Mouse (Mus musculus) neural tube, embryonic 15.5 days (tissue): ENCODE measurements at regions not wholly inside any gene's neighbourhood (a gene's known extent, or its start where the extent isn't known, plus 50 kb on each side); places are given as distances from the start of the nearest gene placed in this dataset.

Experiments
- ATAC-seq: fragments of 200-750 bp; cut with Nextera tagmentation; 2 replicates; pipeline ENCODE4 v1.8.0; 2017; ENCODE audit warnings: mild to moderate bottlenecking, moderate TSS enrichment, moderate library complexity; ENCODE audit not compliant: low FRiP score
- H3K27ac ChIP-seq: fragments of 300-500 bp; sonication (generic); replicated peaks from 2 replicates; pipeline ENCODE4 v1.5.1; 2015; ENCODE audit warnings: mild to moderate bottlenecking, inconsistent platforms
- H3K27me3 ChIP-seq: fragments of 300-500 bp; sonication (generic); replicated peaks from 2 replicates; pipeline ENCODE4 v1.6.1; 2015; ENCODE audit warnings: inconsistent platforms
- H3K36me3 ChIP-seq: fragments of 300-500 bp; sonication (generic); 2 replicates; pipeline ENCODE4 v1.6.1; 2015; ENCODE audit warnings: inconsistent platforms
- H3K4me1 ChIP-seq: fragments of 300-500 bp; sonication (generic); 2 replicates; pipeline ENCODE4 v1.6.1; 2015; ENCODE audit warnings: inconsistent platforms
- H3K4me2 ChIP-seq: fragments of 300-500 bp; sonication (generic); 2 replicates; pipeline ENCODE4 v1.6.1; 2015; ENCODE audit warnings: inconsistent platforms, mild to moderate bottlenecking, moderate library complexity
- H3K4me3 ChIP-seq: fragments of 300-500 bp; sonication (generic); replicated peaks from 2 replicates; pipeline ENCODE4 v1.5.1; 2015; ENCODE audit warnings: mild to moderate bottlenecking, inconsistent platforms
- H3K9ac ChIP-seq: fragments of 300-500 bp; sonication (generic); replicated peaks from 2 replicates; pipeline ENCODE4 v1.6.1; 2015; ENCODE audit warnings: mild to moderate bottlenecking, inconsistent platforms
- H3K9me3 ChIP-seq: fragments of 300-500 bp; sonication (generic); replicated peaks from 2 replicates; pipeline ENCODE4 v1.6.1; 2016; ENCODE audit warnings: inconsistent platforms
- WGBS: fragments of 180-500 bp; shearing (Covaris S2); methylation state at CpG from one replicate; pipeline ENCODE4 v1.1.7; 2015; ENCODE audit warnings: mixed read lengths; 5-methylcytosine and 5-hydroxymethylcytosine counted together

- H3K27me3 ChIP-seq, result no peaks in the 10 kb centered on the region
- WGBS, result 82% methylated on average over 4 of the region's 4 CpGs
- H3K9ac ChIP-seq, result no peak overlapping the region
- no peak overlapping the region for H3K4me3 ChIP-seq
- no peaks in the 10 kb centered on the region for H3K4me1 ChIP-seq
- no peaks in the 10 kb centered on the region for H3K36me3 ChIP-seq
- H3K9me3 ChIP-seq, result no peaks in the 10 kb centered on the region
- ATAC-seq, result no peak
- no peak overlapping the region for H3K27ac ChIP-seq
- no peak overlapping the region for H3K4me2 ChIP-seq
These were observed 391.2 kb upstream of the Tyrp1 start for GRCm38 (mm10) chr4:80442711-80443110.

DNA sequence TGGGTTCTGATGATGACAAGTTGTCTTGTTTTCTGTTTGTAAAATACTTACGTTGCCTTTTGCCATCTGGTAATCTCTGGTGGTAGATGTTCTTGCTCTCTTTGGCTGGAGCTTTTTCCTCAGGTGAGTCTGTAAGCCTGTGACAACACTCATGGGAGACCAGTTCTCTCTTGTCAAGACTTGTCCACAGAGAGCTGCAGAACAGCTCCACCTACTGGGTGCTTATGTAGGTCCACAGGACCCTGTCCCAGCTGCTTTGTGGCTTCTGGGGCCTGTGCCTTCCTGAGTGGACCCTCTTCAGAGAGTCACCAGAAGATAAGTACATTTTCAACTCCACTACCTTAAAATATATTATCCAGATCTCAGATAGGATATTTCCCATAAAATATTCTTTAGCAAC is 370.3 kb upstream of the Tyrp1 start:
- 89% methylated on average over 1 of the region's 1 CpGs for WGBS
- no peaks in the 10 kb centered on the region for H3K27me3 ChIP-seq
- H3K9ac ChIP-seq, result no peak overlapping the region
- H3K4me2 ChIP-seq, result no peak overlapping the region
- ATAC-seq, result no peak
- no peak overlapping the region for H3K4me3 ChIP-seq
- H3K4me1 ChIP-seq, result no peaks in the 10 kb centered on the region
- H3K9me3 ChIP-seq, result no peaks in the 10 kb centered on the region; the same call in 1 of the 2 replicates
- H3K27ac ChIP-seq, result no peak overlapping the region
- no peaks in the 10 kb centered on the region for H3K36me3 ChIP-seq

- Histone ChIP-seq H3K36me3 (no peaks in the 10 kb centered on the region), H3K9ac (no peak overlapping the region), H3K27me3 (no peaks in the 10 kb centered on the region), H3K27ac (no peak overlapping the region), H3K4me3 (no peak overlapping the region), H3K4me1 (no peaks in the 10 kb centered on the region), H3K9me3 (no peaks in the 10 kb centered on the region), H3K4me2 (no peak overlapping the region)
- 83% methylated on average over 4 of the region's 4 CpGs for WGBS
- ATAC-seq, result no peak
These were observed 358.0 kb upstream of the Tyrp1 start for GRCm38 (mm10) chr4:80475736-80476478.

GRCm38 (mm10) chr4:80515087-80515486 is 318.8 kb upstream of the Tyrp1 start:
- Histone ChIP-seq H3K36me3 (no peaks in the 10 kb centered on the region), H3K27me3 (no peaks in the 10 kb centered on the region), H3K4me3 (no peak overlapping the region), H3K9me3 (no peaks in the 10 kb centered on the region), H3K4me1 (no peaks in the 10 kb centered on the region; the same call in 1 of the 2 replicates), H3K9ac (no peak overlapping the region), H3K27ac (no peak overlapping the region), H3K4me2 (no peak overlapping the region)
- 45% methylated on average over 2 of the region's 2 CpGs for WGBS
- no peak for ATAC-seq

- Histone ChIP-seq H3K9ac (0 out of 2 replicates have a peak overlapping the region, but pooled peaks have one; percentile 26), H3K4me1 (no peaks in the 10 kb centered on the region; the same call in 1 of the 2 replicates), H3K27me3 (no peaks in the 10 kb centered on the region), H3K36me3 (no peaks in the 10 kb centered on the region), H3K4me3 (no peak overlapping the region), H3K27ac (no peak overlapping the region), H3K9me3 (no peaks in the 10 kb centered on the region), H3K4me2 (peak overlapping the region; percentile 45)
- ATAC-seq, result no peak
- 31% methylated on average over 12 of the region's 12 CpGs for WGBS
These were observed 316.2 kb upstream of the Tyrp1 start for GRCm38 (mm10) chr4:80517476-80518285.

DNA sequence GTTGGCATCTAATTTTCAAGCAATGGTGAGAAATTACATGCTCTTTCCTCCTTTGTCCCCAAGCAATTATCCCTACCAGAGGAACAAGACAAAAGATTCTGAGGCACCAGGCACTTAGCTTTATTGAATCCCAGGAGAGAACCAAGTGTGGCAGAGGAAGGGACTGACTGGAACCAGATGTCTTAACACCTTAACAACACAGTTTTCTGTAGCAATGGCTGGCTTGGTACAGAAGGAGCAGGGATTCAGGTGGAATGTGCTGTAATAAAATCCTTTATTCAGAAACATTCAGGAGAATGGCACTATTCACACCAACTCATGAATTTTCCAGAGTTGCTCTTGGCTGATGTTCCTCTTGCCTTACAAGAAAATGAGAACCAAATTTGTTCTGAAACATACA is 315.3 kb upstream of the Tyrp1 start:
- H3K4me1 ChIP-seq, result no peaks in the 10 kb centered on the region; the same call in 1 of the 2 replicates
- no peak overlapping the region for H3K9ac ChIP-seq
- no peaks in the 10 kb centered on the region for H3K36me3 ChIP-seq
- H3K4me3 ChIP-seq, result no peak overlapping the region
- H3K27ac ChIP-seq, result no peak overlapping the region
- no peak overlapping the region for H3K4me2 ChIP-seq
- no peaks in the 10 kb centered on the region for H3K9me3 ChIP-seq
- H3K27me3 ChIP-seq, result no peaks in the 10 kb centered on the region
- ATAC-seq, result no peak

GRCm38 (mm10) chr4:80539854-80540253 is 294.1 kb upstream of the Tyrp1 start:
- Histone ChIP-seq H3K4me3 (no peak overlapping the region), H3K36me3 (no peaks in the 10 kb centered on the region), H3K4me1 (no peaks in the 10 kb centered on the region), H3K4me2 (no peak overlapping the region), H3K9me3 (no peaks in the 10 kb centered on the region), H3K27ac (no peak overlapping the region), H3K27me3 (no peaks in the 10 kb centered on the region), H3K9ac (no peak overlapping the region)
- ATAC-seq, result no peak
- WGBS, result 83% methylated on average over 4 of the region's 4 CpGs

GRCm38 (mm10) chr4:80545086-80545485 is 288.8 kb upstream of the Tyrp1 start:
- WGBS, result 86% methylated on average over 3 of the region's 3 CpGs
- no peak for ATAC-seq

GRCm38 (mm10) chr4:80589438-80589837 is 244.5 kb upstream of the Tyrp1 start:
- H3K4me3 ChIP-seq, result no peak overlapping the region
- ATAC-seq, result no peak

More at GRCm38 (mm10) chr4:80545086-80545485, 288.8 kb upstream of the Tyrp1 start:
- H3K4me3 ChIP-seq, result no peak overlapping the region
- H3K9me3 ChIP-seq, result no peaks in the 10 kb centered on the region
- H3K9ac ChIP-seq, result no peak overlapping the region
- H3K27me3 ChIP-seq, result no peaks in the 10 kb centered on the region
- no peaks in the 10 kb centered on the region for H3K36me3 ChIP-seq
- no peak overlapping the region for H3K27ac ChIP-seq
- no peak overlapping the region for H3K4me2 ChIP-seq
- no peaks in the 10 kb centered on the region for H3K4me1 ChIP-seq

GRCm38 (mm10) chr4:80628271-80628670 is 205.7 kb upstream of the Tyrp1 start:
- Histone ChIP-seq H3K4me2 (no peak overlapping the region), H3K36me3 (no peaks in the 10 kb centered on the region), H3K9me3 (no peaks in the 10 kb centered on the region), H3K27ac (no peak overlapping the region), H3K9ac (no peak overlapping the region), H3K27me3 (no peaks in the 10 kb centered on the region), H3K4me3 (no peak overlapping the region), H3K4me1 (no peaks in the 10 kb centered on the region)
- 81% methylated on average over 4 of the region's 4 CpGs for WGBS
- no peak for ATAC-seq

More at GRCm38 (mm10) chr4:80589438-80589837, 244.5 kb upstream of the Tyrp1 start:
- no peaks in the 10 kb centered on the region for H3K9me3 ChIP-seq
- no peaks in the 10 kb centered on the region for H3K27me3 ChIP-seq
- WGBS, result 83% methylated on average over 4 of the region's 4 CpGs
- no peaks in the 10 kb centered on the region for H3K4me1 ChIP-seq
- H3K4me2 ChIP-seq, result no peak overlapping the region
- no peak overlapping the region for H3K9ac ChIP-seq
- no peak overlapping the region for H3K27ac ChIP-seq
- H3K36me3 ChIP-seq, result no peaks in the 10 kb centered on the region

DNA sequence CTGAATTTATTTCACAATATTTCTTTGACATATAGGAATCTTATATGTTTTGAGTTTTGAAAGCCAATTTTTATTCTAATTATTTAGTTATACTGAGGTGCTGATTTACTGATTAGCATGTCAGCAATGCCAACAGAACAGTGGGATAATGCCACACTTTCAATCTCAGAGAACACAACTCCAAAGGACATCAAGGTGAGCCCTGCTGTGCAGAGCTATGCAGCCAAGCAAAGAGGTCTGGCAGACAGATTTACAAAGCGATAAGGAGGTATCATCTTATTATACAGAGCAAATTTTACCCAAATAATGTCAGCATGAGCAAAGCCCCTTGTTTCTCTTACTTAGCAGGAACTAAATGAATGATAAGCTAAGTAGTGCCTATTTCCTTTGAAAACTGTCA is 204.7 kb upstream of the Tyrp1 start:
- no peaks in the 10 kb centered on the region for H3K9me3 ChIP-seq
- no peak for ATAC-seq
- no peaks in the 10 kb centered on the region for H3K27me3 ChIP-seq
- H3K9ac ChIP-seq, result no peak overlapping the region
- no peak overlapping the region for H3K27ac ChIP-seq
- no peaks in the 10 kb centered on the region for H3K4me1 ChIP-seq
- H3K36me3 ChIP-seq, result no peaks in the 10 kb centered on the region
- 77% methylated on average over 1 of the region's 1 CpGs for WGBS
- H3K4me3 ChIP-seq, result no peak overlapping the region
- H3K4me2 ChIP-seq, result no peak overlapping the region

- ATAC-seq, result no peak
- Histone ChIP-seq H3K4me2 (no peak overlapping the region), H3K36me3 (no peaks in the 10 kb centered on the region), H3K27me3 (no peaks in the 10 kb centered on the region), H3K4me3 (no peak overlapping the region), H3K4me1 (no peaks in the 10 kb centered on the region), H3K9me3 (no peaks in the 10 kb centered on the region), H3K27ac (no peak overlapping the region), H3K9ac (no peak overlapping the region)
These were observed 203.7 kb upstream of the Tyrp1 start for GRCm38 (mm10) chr4:80630260-80630659.
